Mouse (Mus musculus): ENCODE results near the gene Lrrc74a. TPM values are rescaled to one million over a fixed set of nuclear protein-coding genes. Genes with fewer than 3 reads are reported as not detected.

Lrrc74a gene
- polyA plus RNA-seq, 1 experiment from 2014 or later = not detected

DNA sequence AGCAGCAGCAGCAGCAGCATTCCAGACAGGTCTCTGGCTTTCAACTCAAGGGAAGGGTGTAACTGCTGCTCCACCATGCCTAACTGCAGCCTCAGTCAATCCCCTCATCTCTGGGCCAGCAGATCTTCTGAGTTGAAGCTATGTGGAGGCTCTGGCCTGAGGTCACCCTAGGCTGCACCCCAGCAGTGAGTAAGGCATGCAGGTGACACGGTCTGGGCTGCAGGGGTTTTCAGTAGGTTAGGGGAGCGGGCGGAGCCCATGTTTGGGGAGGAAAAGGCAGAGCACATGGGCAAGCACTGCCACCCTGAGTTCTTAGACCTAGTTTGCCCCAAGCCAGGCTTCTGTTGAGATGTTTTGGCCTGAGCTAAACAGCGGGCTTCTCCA, 33.2 kb upstream of the Lrrc74a start:
- H3K36me3 ChIP-seq (ENCODE audit: inconsistent target) = no peaks in the 10 kb centered on the region
- H3K4me3 ChIP-seq (ENCODE audit: inconsistent target) = no peak overlapping the region
- H3K27ac ChIP-seq = no peak overlapping the region
- 85% methylated on average over 4 of the region's 4 CpGs for WGBS (ENCODE audit: missing documents)
- no peaks in the 10 kb centered on the region for H3K79me2 ChIP-seq (ENCODE audit: inconsistent target)

GRCm38 (mm10) chr12:86701491-86701890, 32.7 kb upstream of the Lrrc74a start:
- no peak overlapping the region for H3K4me3 ChIP-seq (ENCODE audit: inconsistent target)
- H3K27ac ChIP-seq = no peak overlapping the region
- WGBS (ENCODE audit: missing documents) = 96% methylated on average over 4 of the region's 4 CpGs
- no peaks in the 10 kb centered on the region for H3K79me2 ChIP-seq (ENCODE audit: inconsistent target)
- no peaks in the 10 kb centered on the region for H3K36me3 ChIP-seq (ENCODE audit: inconsistent target)

- 96% methylated on average over 3 of the region's 3 CpGs for WGBS (ENCODE audit: missing documents)
- Histone ChIP-seq H3K36me3 (ENCODE audit: inconsistent target) (no peaks in the 10 kb centered on the region), H3K79me2 (ENCODE audit: inconsistent target) (no peaks in the 10 kb centered on the region), H3K4me3 (ENCODE audit: inconsistent target) (no peak overlapping the region), H3K27ac (no peak overlapping the region)
These were observed 31.5 kb upstream of the Lrrc74a start for GRCm38 (mm10) chr12:86702690-86703089.

DNA sequence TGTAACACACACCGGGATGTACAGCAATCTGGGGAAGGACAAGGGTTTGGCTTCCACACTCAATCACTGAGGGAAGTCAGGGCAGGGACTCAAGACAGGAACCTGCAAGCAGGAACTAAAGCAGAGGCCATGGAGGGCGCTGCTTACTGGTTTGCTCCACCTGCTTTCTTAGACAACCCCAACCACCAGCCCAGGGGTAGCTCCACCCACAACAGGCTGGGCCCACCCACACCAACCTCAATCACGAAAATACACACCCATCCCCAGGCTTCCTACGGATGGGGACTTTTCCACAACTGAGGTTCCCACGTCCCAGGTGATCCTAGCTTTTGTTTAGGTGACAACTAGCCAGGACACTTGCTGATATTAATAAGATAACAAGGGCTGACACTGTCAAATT, 28.3 kb upstream of the Lrrc74a start:
- H3K27ac ChIP-seq = no peak overlapping the region
- WGBS (ENCODE audit: missing documents) = 98% methylated on average over 5 of the region's 5 CpGs

DNA sequence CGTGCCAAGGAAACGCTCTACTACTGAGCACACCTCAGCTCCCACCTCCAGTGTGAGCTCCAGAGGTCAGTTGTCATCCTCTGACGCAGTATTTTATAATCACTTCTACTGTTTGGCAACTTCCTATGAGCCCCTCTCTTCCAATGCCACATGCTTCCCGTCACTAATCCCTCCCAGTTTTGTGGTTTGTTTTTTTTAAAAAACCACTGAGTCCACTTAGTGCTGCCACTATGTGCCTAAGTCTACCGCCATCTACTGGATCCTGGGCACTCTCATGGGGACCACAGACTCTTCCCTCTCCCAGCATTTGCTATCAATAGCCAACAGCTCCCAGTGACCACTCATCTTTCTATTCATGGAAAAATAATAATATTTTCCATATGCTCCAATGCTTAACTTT, 20.1 kb upstream of the Lrrc74a start:
- 22% methylated on average over 5 of the region's 5 CpGs for WGBS (ENCODE audit: missing documents)
- no peaks in the 10 kb centered on the region for H3K36me3 ChIP-seq (ENCODE audit: inconsistent target)

More for the DNA sequence above, 28.3 kb upstream of the Lrrc74a start:
- Histone ChIP-seq H3K4me3 (ENCODE audit: inconsistent target) (no peak overlapping the region), H3K36me3 (ENCODE audit: inconsistent target) (no peaks in the 10 kb centered on the region), H3K79me2 (ENCODE audit: inconsistent target) (no peaks in the 10 kb centered on the region)

GRCm38 (mm10) chr12:86715401-86715800, 18.8 kb upstream of the Lrrc74a start:
- Histone ChIP-seq H3K4me3 (ENCODE audit: inconsistent target) (no peak overlapping the region), H3K36me3 (ENCODE audit: inconsistent target) (no peaks in the 10 kb centered on the region), H3K27ac (no peak overlapping the region), H3K79me2 (ENCODE audit: inconsistent target) (no peaks in the 10 kb centered on the region)
- 78% methylated on average over 4 of the region's 5 CpGs for WGBS (ENCODE audit: missing documents)

More for the DNA sequence above, 20.1 kb upstream of the Lrrc74a start:
- no peaks in the 10 kb centered on the region for H3K79me2 ChIP-seq (ENCODE audit: inconsistent target)
- no peak overlapping the region for H3K27ac ChIP-seq
- H3K4me3 ChIP-seq (ENCODE audit: inconsistent target) = no peak overlapping the region

DNA sequence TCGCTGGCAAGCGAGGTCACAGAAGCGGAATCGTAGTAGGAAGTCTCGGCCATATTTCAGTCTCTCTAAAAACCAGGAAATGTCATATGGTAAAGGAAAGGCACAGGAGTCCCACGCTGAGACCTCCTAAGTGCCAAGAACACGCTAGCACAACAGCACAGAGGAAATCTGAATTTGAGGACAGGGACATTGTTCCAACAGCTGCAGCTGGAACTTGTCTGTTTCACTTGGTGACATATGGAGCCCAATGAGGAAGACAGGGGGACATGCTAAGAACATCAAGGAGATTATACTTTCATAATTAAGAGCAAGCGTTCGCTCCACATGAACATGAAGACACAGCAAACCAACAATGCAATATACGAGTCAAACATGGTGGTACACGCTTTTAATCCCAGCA, 17.2 kb upstream of the Lrrc74a start:
- Histone ChIP-seq H3K79me2 (ENCODE audit: inconsistent target) (no peaks in the 10 kb centered on the region), H3K36me3 (ENCODE audit: inconsistent target) (no peaks in the 10 kb centered on the region), H3K4me3 (ENCODE audit: inconsistent target) (no peak overlapping the region), H3K27ac (no peak overlapping the region)
- WGBS (ENCODE audit: missing documents) = 96% methylated on average over 11 of the region's 11 CpGs

DNA sequence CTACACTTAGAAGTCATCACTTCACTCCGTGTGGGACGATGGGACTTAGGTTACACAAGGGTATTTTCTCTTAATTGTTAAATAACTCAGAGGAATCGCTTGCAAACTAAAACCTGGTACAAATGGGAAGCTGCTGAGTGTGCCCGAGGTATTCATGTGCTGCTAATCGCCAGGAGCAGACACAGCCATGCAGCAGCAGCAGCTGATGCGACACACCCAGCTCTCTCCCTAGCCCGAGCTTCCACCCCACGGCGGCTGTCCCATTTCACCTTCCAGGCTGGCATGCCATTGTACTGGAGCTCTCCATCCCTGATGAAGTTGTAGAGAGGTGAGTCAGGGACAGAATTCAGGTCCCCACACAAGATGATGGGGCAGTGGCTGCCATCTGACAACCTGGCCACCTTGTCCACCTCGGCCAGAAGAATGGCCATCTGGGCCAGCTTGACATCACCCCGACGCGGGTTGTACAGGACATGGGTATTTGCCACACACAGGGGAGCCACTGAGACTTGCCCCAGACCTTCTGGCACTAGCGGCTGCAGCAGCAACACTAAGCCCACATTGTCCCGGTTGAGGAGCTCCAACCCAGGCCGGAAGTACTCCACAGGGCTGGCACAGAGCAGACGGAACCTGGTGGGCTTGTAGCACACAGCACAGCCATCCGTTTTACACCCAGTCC, 14.1 kb upstream of the Lrrc74a start:
- no peak overlapping the region for H3K4me3 ChIP-seq (ENCODE audit: inconsistent target)
- WGBS (ENCODE audit: missing documents) = 93% methylated on average over 18 of the region's 18 CpGs
- no peak overlapping the region for H3K27ac ChIP-seq
- H3K79me2 ChIP-seq (ENCODE audit: inconsistent target) = no peaks in the 10 kb centered on the region
- H3K36me3 ChIP-seq (ENCODE audit: inconsistent target) = no peaks in the 10 kb centered on the region

- H3K27ac ChIP-seq = no peak overlapping the region
- WGBS (ENCODE audit: missing documents) = 93% methylated on average over 5 of the region's 5 CpGs
- H3K36me3 ChIP-seq (ENCODE audit: inconsistent target) = no peaks in the 10 kb centered on the region
These were observed 12.7 kb upstream of the Lrrc74a start for GRCm38 (mm10) chr12:86721453-86721852.

DNA sequence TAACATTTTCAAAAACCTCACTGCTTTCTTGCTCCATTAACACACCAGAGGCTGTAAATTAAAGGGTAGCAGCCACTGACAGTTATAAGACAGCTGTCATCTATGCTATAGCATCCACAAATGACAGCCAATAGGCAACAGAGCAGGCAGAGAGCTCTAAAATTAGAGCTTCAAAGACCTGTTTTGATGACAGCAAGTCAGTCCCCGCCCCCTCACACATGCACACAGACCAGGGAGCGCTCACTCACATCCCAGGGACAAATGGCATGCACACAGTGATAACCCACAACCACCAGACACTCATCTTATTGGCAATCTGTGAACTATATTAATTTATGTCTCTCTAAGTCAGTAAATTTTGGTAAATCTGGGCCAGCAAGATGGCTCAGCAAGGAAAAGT, 9.9 kb upstream of the Lrrc74a start:
- no peaks in the 10 kb centered on the region for H3K36me3 ChIP-seq (ENCODE audit: inconsistent target)
- no peaks in the 10 kb centered on the region for H3K79me2 ChIP-seq (ENCODE audit: inconsistent target)
- no peak overlapping the region for H3K4me3 ChIP-seq (ENCODE audit: inconsistent target)
- no peak overlapping the region for H3K27ac ChIP-seq
- 100% methylated on average over 2 of the region's 2 CpGs for WGBS (ENCODE audit: missing documents)

More at GRCm38 (mm10) chr12:86721453-86721852, 12.7 kb upstream of the Lrrc74a start:
- H3K79me2 ChIP-seq (ENCODE audit: inconsistent target) = no peaks in the 10 kb centered on the region
- no peak overlapping the region for H3K4me3 ChIP-seq (ENCODE audit: inconsistent target)

DNA sequence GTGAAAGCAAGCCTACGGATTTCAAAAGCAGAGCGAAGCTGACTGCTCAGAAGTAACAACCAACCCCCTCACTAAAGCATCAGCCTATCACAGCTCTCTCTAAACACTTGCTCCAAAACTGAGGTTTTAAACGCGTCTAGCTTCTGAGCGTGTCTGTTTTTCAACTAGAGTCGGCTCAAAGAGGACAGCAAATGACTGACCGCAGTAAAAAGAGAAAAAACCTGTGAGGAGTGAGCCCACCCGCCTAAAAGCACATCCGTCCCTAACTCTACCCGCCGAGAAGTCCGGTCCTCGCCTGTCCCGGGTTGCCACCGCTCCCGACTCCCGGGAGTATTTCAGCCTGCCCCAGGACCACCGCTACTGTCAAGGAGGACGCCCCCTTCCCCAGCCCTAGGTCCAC, 8.5 kb upstream of the Lrrc74a start:
- H3K79me2 ChIP-seq (ENCODE audit: inconsistent target) = no peaks in the 10 kb centered on the region
- H3K36me3 ChIP-seq (ENCODE audit: inconsistent target) = no peaks in the 10 kb centered on the region
- WGBS (ENCODE audit: missing documents) = 3% methylated on average over 19 of the region's 19 CpGs
- no peak overlapping the region for H3K27ac ChIP-seq
- H3K4me3 ChIP-seq (ENCODE audit: inconsistent target) = peak overlapping the region; percentile 31

DNA sequence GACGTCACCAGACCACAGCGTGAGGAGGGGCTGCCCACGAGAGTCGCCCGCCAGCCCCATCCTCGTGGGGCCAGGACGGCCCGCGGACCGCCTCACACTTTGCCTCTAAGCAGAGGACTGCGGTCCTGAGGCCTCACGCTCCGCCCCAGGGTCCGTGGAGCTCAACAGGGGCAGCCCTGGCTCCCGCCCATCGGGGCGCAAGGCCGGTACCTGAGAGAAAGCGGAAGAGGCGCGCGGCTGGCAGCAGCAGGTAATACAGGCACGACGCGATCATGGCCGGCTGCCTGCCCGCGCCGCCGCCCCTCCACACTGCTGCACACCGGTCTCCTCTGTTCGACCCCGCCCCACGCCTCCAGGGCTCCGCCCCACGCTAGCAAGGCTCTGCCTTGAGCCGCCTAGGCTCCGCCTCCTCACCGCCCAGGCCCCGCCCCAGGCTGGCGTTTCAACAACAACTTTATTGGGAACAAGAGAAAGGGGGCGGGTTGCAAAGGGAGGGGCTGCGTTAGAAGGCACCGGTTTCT, 8.0 kb upstream of the Lrrc74a start, which contains the start of gene Angel1:
Gene Angel1, minus strand, starts transcription at position 341 of the 521 bp plus-strand sequence.
- peak within 1 kb of the TSS; percentile 31 for H3K4me3 ChIP-seq (ENCODE audit: inconsistent target)
- 3% methylated on average over 41 of the region's 44 CpGs for WGBS (ENCODE audit: missing documents)
- no peaks in the 10 kb centered on the region for H3K36me3 ChIP-seq (ENCODE audit: inconsistent target)
- no peaks in the 10 kb centered on the region for H3K79me2 ChIP-seq (ENCODE audit: inconsistent target)
- no peak within 1 kb of the TSS for H3K27ac ChIP-seq

DNA sequence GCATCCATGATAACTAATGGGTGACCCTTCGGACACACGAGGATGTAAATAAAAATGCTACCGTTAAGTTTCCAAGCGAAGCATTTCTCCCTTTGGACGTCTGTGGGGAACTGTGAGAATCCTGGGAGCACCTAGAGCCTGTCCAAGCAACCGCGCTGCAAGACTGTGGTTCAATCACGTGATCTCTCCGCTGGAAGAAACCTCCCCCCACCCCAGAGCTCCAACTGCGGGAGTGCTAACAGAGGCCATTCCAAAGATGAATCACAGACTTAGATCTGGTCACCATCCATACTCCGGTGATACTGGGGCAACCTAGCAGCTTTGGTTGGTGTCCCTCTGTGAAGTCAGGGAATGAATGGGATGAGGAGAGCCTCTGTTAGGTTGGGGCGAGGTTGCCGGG, 26.9 kb downstream of the Lrrc74a start:
- H3K4me3 ChIP-seq (ENCODE audit: inconsistent target) = no peak overlapping the region
- no peak overlapping the region for H3K27ac ChIP-seq
- no peaks in the 10 kb centered on the region for H3K79me2 ChIP-seq (ENCODE audit: inconsistent target)
- no peaks in the 10 kb centered on the region for H3K36me3 ChIP-seq (ENCODE audit: inconsistent target)
- 78% methylated on average over 13 of the region's 13 CpGs for WGBS (ENCODE audit: missing documents)

- no peak overlapping the region for H3K4me3 ChIP-seq (ENCODE audit: inconsistent target)
- no peaks in the 10 kb centered on the region for H3K79me2 ChIP-seq (ENCODE audit: inconsistent target)
- H3K36me3 ChIP-seq (ENCODE audit: inconsistent target) = no peaks in the 10 kb centered on the region
- no peak overlapping the region for H3K27ac ChIP-seq
- 72% methylated on average over 6 of the region's 6 CpGs for WGBS (ENCODE audit: missing documents)
These were observed 29.9 kb downstream of the Lrrc74a start for GRCm38 (mm10) chr12:86764060-86764459.

DNA sequence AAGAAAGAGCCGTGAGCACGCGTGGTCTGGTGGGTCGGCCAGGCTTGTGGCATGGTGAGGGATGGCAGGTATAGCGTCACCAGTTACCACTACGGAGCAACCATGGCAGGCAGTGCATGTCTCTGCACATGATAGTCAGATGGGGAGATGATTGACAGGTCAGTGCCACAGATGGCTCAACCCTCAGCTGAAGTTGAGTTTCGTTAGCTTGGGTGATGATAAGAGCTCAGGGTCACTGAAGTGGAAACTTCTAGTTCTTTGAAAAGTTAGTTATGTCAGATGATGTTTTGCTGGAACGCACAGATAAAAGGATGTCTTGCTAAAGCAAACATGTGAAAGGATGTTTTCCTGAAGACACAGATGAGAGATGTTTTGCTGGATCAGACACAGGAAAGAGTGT, 32.3 kb downstream of the Lrrc74a start:
- 90% methylated on average over 8 of the region's 8 CpGs for WGBS (ENCODE audit: missing documents)
- Histone ChIP-seq H3K27ac (no peak overlapping the region), H3K36me3 (ENCODE audit: inconsistent target) (no peaks in the 10 kb centered on the region), H3K4me3 (ENCODE audit: inconsistent target) (no peak overlapping the region), H3K79me2 (ENCODE audit: inconsistent target) (no peaks in the 10 kb centered on the region)
